Mouse (Mus musculus) embryonic facial prominence, embryonic 14.5 days (tissue): ENCODE measurements around the gene Cisd2. TPM values are rescaled to one million over a fixed set of nuclear protein-coding genes. Genes with fewer than 3 reads are reported as not detected.

Source experiments
- ATAC-seq: fragments of 200-750 bp; cut with Nextera tagmentation; 2 replicates; pipeline ENCODE4 v1.8.0; 2017; ENCODE audit warnings: low read depth, moderate number of reproducible peaks, moderate TSS enrichment
- DNase-seq: peaks from one replicate; pipeline ENCODE4 v3.0.0-alpha.2; 2015; ENCODE audit warnings: low spot score
- H3K27ac ChIP-seq: fragments of 300-500 bp; sonication (generic); replicated peaks from 2 replicates; pipeline ENCODE4 v1.5.1; 2014; ENCODE audit warnings: low read depth, mild to moderate bottlenecking, low read length, moderate library complexity
- H3K27me3 ChIP-seq: fragments of 300-500 bp; sonication (generic); replicated peaks from 2 replicates; pipeline ENCODE4 v1.6.1; 2014; ENCODE audit warnings: low read length; ENCODE audit not compliant: control insufficient read depth, insufficient read depth
- H3K36me3 ChIP-seq: fragments of 300-500 bp; sonication (generic); 2 replicates; pipeline ENCODE4 v1.6.1; 2014; ENCODE audit warnings: low read length, mixed read lengths; ENCODE audit not compliant: control insufficient read depth, insufficient read depth
- H3K4me1 ChIP-seq: fragments of 300-500 bp; sonication (generic); 2 replicates; pipeline ENCODE4 v1.6.1; 2014; ENCODE audit warnings: antibody characterized with exemption, low read length; ENCODE audit not compliant: control insufficient read depth, insufficient read depth
- H3K4me2 ChIP-seq: fragments of 300-500 bp; sonication (generic); 2 replicates; pipeline ENCODE4 v1.6.1; 2014; ENCODE audit warnings: low read depth, mild to moderate bottlenecking, low read length, moderate library complexity, mixed read lengths
- H3K4me3 ChIP-seq: fragments of 300-500 bp; sonication (generic); 2 replicates; pipeline ENCODE4 v1.5.1; 2014; ENCODE audit warnings: low read depth, mild to moderate bottlenecking, low read length
- H3K9ac ChIP-seq: fragments of 300-500 bp; sonication (generic); 2 replicates; pipeline ENCODE4 v1.6.1; 2014; ENCODE audit warnings: low read depth, mild to moderate bottlenecking, low read length, moderate library complexity, mixed read lengths
- H3K9me3 ChIP-seq: fragments of 300-500 bp; sonication (generic); 2 replicates; pipeline ENCODE4 v1.6.1; 2016; ENCODE audit warnings: low read length; ENCODE audit not compliant: control insufficient read depth
- WGBS: fragments of 180-500 bp; shearing (Covaris S2); extraction: QIAGEN DNeasy Blood & Tissue Kit; methylation state at CpG from one replicate; pipeline ENCODE4 v1.1.7; 2014; 5-methylcytosine and 5-hydroxymethylcytosine counted together
- polyA plus RNA-seq: library from polyadenylated mRNA; unstranded; fragments of >200 nt; fragmentation: Nextera tagmentation; extraction: Ambion mirVana; gene quantifications from 2 replicates; pipeline ENCODE4 v1.2.1, GENCODE M21; 2014

Cisd2 gene
- polyA plus RNA-seq, 1 experiment from 2014 or later, result 41.0 TPM

DNA sequence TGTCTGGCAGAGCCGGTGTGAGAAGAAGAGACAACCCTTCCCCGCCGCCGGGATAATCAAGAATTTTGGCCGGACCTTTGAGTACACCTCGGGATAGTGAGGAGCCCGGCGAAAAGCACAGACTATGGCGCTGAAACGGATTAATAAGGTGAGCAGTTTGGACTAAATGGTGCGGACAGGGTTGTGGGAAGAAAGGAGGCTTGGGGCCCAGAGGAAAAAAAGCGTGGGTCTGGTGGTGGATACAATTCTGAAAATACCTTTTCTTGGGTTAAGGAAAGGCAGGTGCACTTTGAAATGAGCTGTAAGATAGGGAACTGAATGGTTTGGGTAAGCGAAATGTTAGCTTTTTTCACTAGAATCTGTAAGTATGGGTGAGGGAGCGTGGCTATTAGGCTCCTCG lies 15.9 kb upstream of the Cisd2 start:
- WGBS, result 2% methylated on average over 15 of the region's 15 CpGs
- no peak for DNase-seq
- H3K4me3 ChIP-seq, result peak overlapping the region; percentile 73
- H3K9me3 ChIP-seq, result no peaks in the 10 kb centered on the region
- H3K36me3 ChIP-seq, result peaks cover 27% of the 10 kb centered on the region
- no peak for ATAC-seq
- H3K9ac ChIP-seq, result peak overlapping the region; percentile 99
- H3K4me2 ChIP-seq, result peak overlapping the region; percentile 96
- H3K4me1 ChIP-seq, result peaks cover 19% of the 10 kb centered on the region
- H3K27ac ChIP-seq, result peak overlapping the region; percentile 100
- H3K27me3 ChIP-seq, result no peaks in the 10 kb centered on the region

DNA sequence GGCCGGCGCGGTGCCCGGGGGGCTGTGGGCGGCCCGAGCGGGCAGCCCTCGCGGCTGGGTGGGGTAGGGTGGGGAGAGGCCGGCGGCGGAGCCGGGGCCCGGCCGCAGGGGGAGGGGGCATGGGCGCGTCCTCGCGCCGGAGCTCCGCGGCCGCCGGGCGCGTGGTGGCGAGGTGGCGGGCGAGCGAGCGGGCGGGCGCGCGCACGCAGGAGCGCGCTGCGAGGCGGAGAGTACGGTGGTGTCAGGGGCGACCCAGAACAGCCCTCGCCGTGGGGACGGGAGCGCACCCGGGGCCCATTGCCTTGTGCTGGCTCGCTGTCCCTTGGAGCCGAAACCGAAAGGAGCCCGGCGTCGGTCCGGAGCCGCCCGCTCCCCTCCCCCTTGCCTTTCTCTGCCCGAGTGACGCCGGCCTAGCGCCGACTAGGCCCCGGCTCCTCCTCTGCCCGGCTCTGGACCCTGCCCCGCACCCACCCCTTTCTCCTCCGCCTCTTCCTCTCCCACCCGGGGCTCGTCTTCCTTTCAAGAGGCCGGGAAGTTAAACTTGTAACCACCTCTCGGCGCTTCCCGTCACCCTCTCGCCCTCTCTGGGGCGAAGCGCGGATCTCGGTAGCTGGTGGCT lies 15.3 kb upstream of the Cisd2 start:
- H3K4me2 ChIP-seq, result peak overlapping the region; percentile 96
- H3K9me3 ChIP-seq, result no peaks in the 10 kb centered on the region
- peak overlapping the region; percentile 100 for H3K27ac ChIP-seq
- ATAC-seq, result peak; percentile 63
- no peaks in the 10 kb centered on the region for H3K27me3 ChIP-seq
- peak overlapping the region; percentile 99 for H3K9ac ChIP-seq
- peaks cover 28% of the 10 kb centered on the region for H3K36me3 ChIP-seq
- peak; percentile 90 for DNase-seq
- under 1% methylated on average over 26 of the region's 76 CpGs for WGBS
- peaks cover 19% of the 10 kb centered on the region for H3K4me1 ChIP-seq
- peak overlapping the region; percentile 73 for H3K4me3 ChIP-seq

DNA sequence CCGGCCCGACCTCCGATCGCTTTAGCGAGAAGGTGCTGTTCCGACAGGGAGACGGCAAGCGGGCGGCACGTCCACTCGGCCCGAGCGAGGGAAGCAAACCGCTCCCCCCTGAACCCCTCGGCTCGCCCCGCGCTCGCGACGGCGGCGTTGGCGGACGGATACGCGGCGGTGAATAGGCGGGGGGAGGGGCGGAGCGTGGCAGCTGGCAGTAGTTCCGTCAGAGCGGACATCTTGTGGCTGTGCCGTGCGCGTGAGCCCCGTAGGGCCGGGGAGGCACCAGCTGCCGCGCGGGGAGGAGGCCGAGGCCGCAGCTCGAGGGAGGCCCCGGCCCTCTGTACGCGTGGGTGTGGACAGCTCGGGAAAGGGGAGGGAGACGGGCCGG lies 14.8 kb upstream of the Cisd2 start:
- Histone ChIP-seq H3K27ac (peak overlapping the region; percentile 100), H3K36me3 (peaks cover 28% of the 10 kb centered on the region), H3K9me3 (no peaks in the 10 kb centered on the region), H3K4me2 (peak overlapping the region; percentile 96; the same call in 1 of the 2 replicates), H3K4me1 (peaks cover 18% of the 10 kb centered on the region), H3K27me3 (no peaks in the 10 kb centered on the region), H3K9ac (peak overlapping the region; percentile 99), H3K4me3 (peak overlapping the region; percentile 73)
- 0% methylated on average over 14 of the region's 50 CpGs for WGBS
- peak; percentile 94 for DNase-seq
- peak; percentile 80 for ATAC-seq

DNA sequence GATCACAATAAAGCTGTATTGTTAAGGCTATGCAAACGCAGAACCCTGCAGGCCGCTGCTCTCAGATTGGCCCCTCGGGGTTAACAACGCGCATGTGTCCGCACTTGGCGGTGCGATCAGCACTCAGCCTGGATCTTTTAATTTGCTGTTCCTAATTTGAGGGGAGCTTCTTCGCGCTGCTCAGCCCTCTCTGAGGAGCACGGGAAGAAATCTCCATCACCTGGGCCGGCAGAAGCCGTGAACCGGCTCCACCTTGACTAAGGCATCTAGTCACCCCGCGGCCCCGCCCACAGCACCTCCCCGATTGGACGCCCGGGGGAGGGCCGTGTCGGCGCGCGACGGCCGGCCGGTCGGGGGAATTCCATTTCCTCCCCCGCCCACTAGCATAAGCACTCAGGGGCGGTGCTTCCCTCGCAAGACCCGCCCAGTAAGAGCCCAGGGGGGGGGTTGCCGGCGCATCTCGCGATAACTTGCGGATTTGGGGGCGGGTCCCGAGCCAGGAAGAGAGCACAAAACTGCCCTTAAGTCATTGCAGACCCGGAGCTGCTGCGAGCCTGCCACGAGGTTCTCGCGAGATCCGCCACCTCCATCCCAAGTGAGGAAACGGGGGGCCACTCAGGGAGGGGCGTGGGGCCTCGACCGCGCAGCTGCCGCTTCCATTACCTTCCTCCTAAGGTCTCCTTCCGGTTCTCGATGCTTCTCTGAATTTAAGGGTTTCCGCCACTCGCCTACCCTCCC lies 14.2 kb upstream of the Cisd2 start, which contains the start of gene Ube2d3:
TSS of gene Ube2d3 (plus strand) at position 392 of the 738 bp plus-strand sequence.
- Histone ChIP-seq H3K4me1 (peaks cover 15% of the 10 kb centered on the region; the same call in 1 of the 2 replicates), H3K36me3 (peaks cover 22% of the 10 kb centered on the region), H3K4me2 (peak within 1 kb of the TSS; percentile 96), H3K9ac (peak within 1 kb of the TSS; percentile 99), H3K27me3 (no peaks in the 10 kb centered on the region), H3K9me3 (no peaks in the 10 kb centered on the region), H3K27ac (peak within 1 kb of the TSS; percentile 100), H3K4me3 (peak within 1 kb of the TSS; percentile 73)
- peak; percentile 100 for DNase-seq
- WGBS, result 1% methylated on average over 31 of the region's 56 CpGs
- peak; percentile 95 for ATAC-seq

DNA sequence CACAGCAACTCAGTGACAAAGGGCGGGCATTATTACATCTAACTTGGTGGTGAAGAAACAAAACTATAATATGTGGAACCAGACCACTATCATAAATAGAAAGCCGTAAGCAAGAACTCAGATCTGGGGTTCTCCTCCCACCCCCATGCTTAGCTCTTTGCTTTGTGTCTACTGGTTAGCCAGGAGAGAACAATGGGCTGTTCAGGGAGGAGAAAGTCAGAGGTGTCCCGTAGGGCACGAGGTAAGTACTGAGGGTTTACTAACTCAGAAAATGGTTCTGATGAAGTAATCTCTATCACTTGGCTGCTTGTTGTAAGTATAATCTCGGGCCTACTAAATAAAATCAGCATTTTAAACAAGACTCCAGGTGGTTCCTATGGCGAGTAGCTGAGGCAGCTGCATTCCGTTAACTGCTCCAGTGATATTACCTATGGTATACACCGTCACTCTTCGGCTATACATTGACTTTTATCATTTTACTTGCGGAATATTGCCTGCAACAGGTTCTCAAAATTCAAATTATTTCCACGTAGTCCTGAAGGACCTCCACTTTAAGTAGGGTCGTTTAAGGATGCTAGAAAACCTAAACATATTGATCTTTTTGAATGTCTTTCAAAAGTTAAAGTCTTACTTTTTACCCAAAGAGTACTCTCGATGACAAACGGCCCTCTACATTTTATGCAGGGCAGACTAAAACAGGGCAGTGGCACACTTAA lies 13.3 kb upstream of the Cisd2 start:
- Histone ChIP-seq H3K9me3 (no peaks in the 10 kb centered on the region), H3K27me3 (no peaks in the 10 kb centered on the region), H3K27ac (peak overlapping the region; percentile 80), H3K4me3 (peak overlapping the region; percentile 73), H3K36me3 (peaks cover 20% of the 10 kb centered on the region), H3K9ac (peak overlapping the region; percentile 68), H3K4me1 (peaks cover 13% of the 10 kb centered on the region; the same call in 1 of the 2 replicates), H3K4me2 (peak overlapping the region; percentile 70)
- 36% methylated on average over 14 of the region's 14 CpGs for WGBS
- ATAC-seq (no peak), DNase-seq (no peak)

DNA sequence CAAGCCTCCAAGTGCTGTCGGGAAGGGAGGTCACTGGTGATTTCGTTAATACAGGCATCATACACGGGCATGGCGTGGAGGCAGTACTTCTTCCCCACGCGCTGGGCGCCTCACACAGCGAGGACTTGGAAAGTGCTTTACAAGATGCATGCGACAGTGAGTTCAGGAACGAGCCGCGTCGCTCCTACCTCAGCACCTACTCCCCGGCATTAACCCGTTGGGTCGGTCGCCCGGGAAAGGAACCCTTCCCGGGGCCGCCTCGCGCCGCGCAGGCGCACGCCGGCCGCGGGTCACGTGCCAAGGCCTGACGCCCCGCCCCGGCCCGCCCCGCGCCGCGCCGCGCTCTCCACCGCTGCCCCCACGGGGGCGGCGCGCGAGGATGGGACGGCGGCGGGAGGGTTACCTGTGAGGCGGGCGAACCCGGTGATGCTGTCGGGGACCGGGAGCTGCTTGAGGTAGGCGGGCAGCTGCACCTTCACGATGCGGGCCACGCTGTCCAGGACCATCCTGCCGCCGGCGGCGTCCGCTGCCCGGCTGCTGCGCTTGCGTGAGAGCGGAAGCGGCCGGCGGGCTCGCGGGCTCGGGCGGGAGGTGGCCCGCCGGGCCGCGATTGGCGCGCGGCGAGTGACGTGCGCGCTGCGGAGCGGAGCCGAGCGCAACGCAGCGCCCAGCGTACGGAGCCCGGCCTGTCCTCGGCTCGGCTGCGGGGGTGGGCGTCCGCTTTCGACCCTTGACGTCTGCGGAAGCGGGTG lies 693 bp downstream of the Cisd2 start:
- DNase-seq, result peak; percentile 93
- Histone ChIP-seq H3K4me3 (peak overlapping the region; percentile 65), H3K27me3 (no peaks in the 10 kb centered on the region), H3K9ac (peak overlapping the region; percentile 76), H3K4me2 (peak overlapping the region; percentile 86), H3K27ac (peak overlapping the region; percentile 96), H3K4me1 (peaks cover 15% of the 10 kb centered on the region), H3K9me3 (no peaks in the 10 kb centered on the region), H3K36me3 (no peaks in the 10 kb centered on the region)
- under 1% methylated on average over 43 of the region's 103 CpGs for whole genome bisulfite sequencing
- peak; percentile 97 for ATAC-seq

DNA sequence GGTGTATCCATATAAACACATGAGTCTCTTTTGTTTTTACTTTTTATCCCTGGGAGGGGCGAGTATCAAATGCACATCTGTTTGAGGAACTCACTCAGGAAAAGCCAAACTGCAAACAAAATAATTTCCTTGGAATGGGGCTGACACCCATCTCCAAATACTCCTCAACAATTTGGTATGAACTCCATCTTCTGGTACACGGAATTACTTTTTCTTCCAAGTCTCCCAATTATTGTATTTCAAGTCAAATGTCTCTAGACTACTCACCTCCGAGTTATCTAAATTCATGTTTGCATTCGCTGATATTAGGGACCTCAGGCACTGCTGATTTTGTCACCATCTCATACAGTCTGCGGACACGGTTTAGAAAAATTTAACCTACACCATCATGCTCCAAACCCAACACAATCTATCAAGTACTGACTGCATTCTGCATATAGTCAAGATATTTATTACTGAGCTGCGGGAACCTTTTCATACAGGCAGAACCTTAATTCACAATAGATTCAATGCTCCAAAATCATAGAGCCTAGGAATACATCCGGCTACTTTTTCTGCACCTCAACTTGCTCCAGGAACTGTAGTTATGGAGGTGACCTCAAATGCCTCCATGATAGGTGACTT lies 1.4 kb downstream of the Cisd2 start:
- H3K9me3 ChIP-seq, result no peaks in the 10 kb centered on the region
- peak overlapping the region; percentile 86 for H3K4me2 ChIP-seq
- peak overlapping the region; percentile 76 for H3K9ac ChIP-seq
- 24% methylated on average over 8 of the region's 8 CpGs for WGBS
- H3K4me1 ChIP-seq, result peaks cover 15% of the 10 kb centered on the region
- ATAC-seq (no peak), DNase-seq (no peak)
- H3K27me3 ChIP-seq, result no peaks in the 10 kb centered on the region
- H3K4me3 ChIP-seq, result peak overlapping the region; percentile 65
- peak overlapping the region; percentile 96 for H3K27ac ChIP-seq
- H3K36me3 ChIP-seq, result no peaks in the 10 kb centered on the region

DNA sequence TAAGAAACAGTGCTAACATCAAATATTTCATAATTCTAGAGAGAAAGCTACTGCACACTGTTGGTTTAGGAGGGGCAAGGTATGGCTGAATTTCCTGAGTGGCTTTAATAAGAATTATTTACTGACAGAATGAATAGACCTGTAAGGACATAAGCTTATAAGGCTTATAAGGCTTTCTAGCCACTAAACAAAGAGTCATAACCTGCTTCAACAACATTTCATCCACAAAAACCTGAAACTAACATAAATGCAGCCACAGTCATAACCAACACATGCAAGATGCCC lies 2.5 kb downstream of the Cisd2 start:
- H3K27me3 ChIP-seq, result no peaks in the 10 kb centered on the region
- H3K4me3 ChIP-seq, result no peak overlapping the region
- no peaks in the 10 kb centered on the region for H3K9me3 ChIP-seq
- peaks cover 5% of the 10 kb centered on the region; the same call in 1 of the 2 replicates for H3K36me3 ChIP-seq
- ATAC-seq, result no peak
- no peak overlapping the region for H3K27ac ChIP-seq
- DNase-seq, result no peak
- H3K4me1 ChIP-seq, result peaks cover 15% of the 10 kb centered on the region
- no peak overlapping the region for H3K9ac ChIP-seq
- no peak overlapping the region for H3K4me2 ChIP-seq
